Mouse (Mus musculus) lung, adult 18-20 months (tissue): ENCODE data around the gene Bphl.

Experiments
- DNase-seq, 2 experiments: peaks; one replicate each; pipeline ENCODE4 v3.0.0; 2022; ENCODE audit warnings: mixed read lengths in 2 of 2

Gene Bphl

GRCm38 (mm10) chr13:34089358-34089757 lies 52.0 kb downstream of the Bphl start:
- DNase-seq = no peak

GRCm38 (mm10) chr13:34095542-34096435 lies 58.4 kb downstream of the Bphl start:
- DNase-seq = no peak

GRCm38 (mm10) chr13:34096455-34096854 lies 59.1 kb downstream of the Bphl start:
- peak in 1 of 2 experiments; percentile 46 for DNase-seq

GRCm38 (mm10) chr13:34097086-34097485 lies 59.7 kb downstream of the Bphl start:
- peak in 1 of 2 experiments; percentile 50 for DNase-seq

- no peak for DNase-seq
Measured at GRCm38 (mm10) chr13:34100733-34101132, 63.3 kb downstream of the Bphl start.

GRCm38 (mm10) chr13:34101247-34101646 lies 63.9 kb downstream of the Bphl start:
- no peak for DNase-seq

GRCm38 (mm10) chr13:34101908-34102307 lies 64.5 kb downstream of the Bphl start:
- DNase-seq = no peak

- no peak for DNase-seq
Measured at GRCm38 (mm10) chr13:34105364-34105763, 68.0 kb downstream of the Bphl start.

GRCm38 (mm10) chr13:34106256-34106655 lies 68.9 kb downstream of the Bphl start:
- no peak for DNase-seq

- no peak for DNase-seq
Measured at GRCm38 (mm10) chr13:34106999-34107398, 69.6 kb downstream of the Bphl start.

- no peak for DNase-seq
Measured at GRCm38 (mm10) chr13:34109035-34109676, 71.8 kb downstream of the Bphl start.

- DNase-seq = peak; percentile 48 to 73
Measured at GRCm38 (mm10) chr13:34109677-34110058, 72.3 kb downstream of the Bphl start.

- no peak for DNase-seq
Measured at GRCm38 (mm10) chr13:34111019-34111418, 73.6 kb downstream of the Bphl start.

- DNase-seq = no peak
Measured at GRCm38 (mm10) chr13:34111878-34112277, 74.5 kb downstream of the Bphl start.

- DNase-seq = peak; percentile 55 to 81
Measured at GRCm38 (mm10) chr13:34112369-34113081, 75.1 kb downstream of the Bphl start.

- DNase-seq = no peak
Measured at GRCm38 (mm10) chr13:34113086-34113485, 75.7 kb downstream of the Bphl start.

GRCm38 (mm10) chr13:34114654-34115053 lies 77.3 kb downstream of the Bphl start:
- DNase-seq = no peak

- no peak for DNase-seq
Measured at GRCm38 (mm10) chr13:34116508-34116907, 79.1 kb downstream of the Bphl start.

- no peak for DNase-seq
Measured at GRCm38 (mm10) chr13:34118816-34119215, 81.4 kb downstream of the Bphl start.

- DNase-seq = no peak
Measured at GRCm38 (mm10) chr13:34119406-34119805, 82.0 kb downstream of the Bphl start.

GRCm38 (mm10) chr13:34120536-34120935 lies 83.1 kb downstream of the Bphl start:
- DNase-seq = no peak
